Mouse (Mus musculus): ENCODE data around the gene Ggt6. TPM values are rescaled to one million over a fixed set of nuclear protein-coding genes. Genes with fewer than 3 reads are reported as not detected.

Ggt6 gene
- polyA plus RNA-seq, 1 experiment = 0.23 TPM

DNA sequence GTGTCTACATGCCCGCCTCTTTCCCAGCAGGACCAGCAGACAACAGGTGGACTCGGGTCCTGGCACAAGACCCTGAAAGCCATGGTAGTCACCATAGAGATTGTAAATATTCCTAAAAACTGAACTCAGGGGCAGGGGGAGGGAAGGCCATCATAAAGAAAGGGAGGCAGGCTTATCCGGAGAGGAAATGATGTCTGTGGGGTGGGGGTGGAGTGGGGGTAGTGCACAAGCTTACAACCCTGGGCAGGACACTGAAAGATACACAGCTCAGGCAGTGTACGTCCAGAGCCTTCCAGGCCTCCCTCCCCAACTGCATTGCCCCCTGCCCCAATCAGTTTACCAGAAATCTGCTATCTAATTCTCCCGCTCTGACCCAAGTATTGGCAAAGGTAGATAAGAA lies 51.8 kb downstream of the Ggt6 start:
- TF ChIP-seq POLR2A (IDR thresholded peaks at IDR 0.05; ENCODE audit: low read depth, low read length) (no peak), CTCF (IDR thresholded peaks at IDR 0.05; ENCODE audit: extremely low read depth, insufficient read depth, insufficient read length, insufficient replicate concordance) (no peak)
- peaks cover 15% of the 10 kb centered on the region for H3K4me1 ChIP-seq (ENCODE audit: control insufficient read depth, insufficient read depth, insufficient read length)
- H3K36me3 ChIP-seq (ENCODE audit: control insufficient read depth, insufficient read depth, low read length) = no peaks in the 10 kb centered on the region
- H3K4me3 ChIP-seq (ENCODE audit: extremely low read depth, insufficient read depth, insufficient read length) = no peak overlapping the region
- no peak overlapping the region for H3K27ac ChIP-seq (ENCODE audit: insufficient read depth, low read length)
- H3K27me3 ChIP-seq (ENCODE audit: control insufficient read depth, insufficient read depth, low read length) = no peaks in the 10 kb centered on the region; the same call in 1 of the 2 replicates
- 42% methylated on average over 5 of the region's 5 CpGs for WGBS
- DNase-seq (ENCODE audit: low read depth in 1 of 2, low spot score in 2 of 2) = no peak

DNA sequence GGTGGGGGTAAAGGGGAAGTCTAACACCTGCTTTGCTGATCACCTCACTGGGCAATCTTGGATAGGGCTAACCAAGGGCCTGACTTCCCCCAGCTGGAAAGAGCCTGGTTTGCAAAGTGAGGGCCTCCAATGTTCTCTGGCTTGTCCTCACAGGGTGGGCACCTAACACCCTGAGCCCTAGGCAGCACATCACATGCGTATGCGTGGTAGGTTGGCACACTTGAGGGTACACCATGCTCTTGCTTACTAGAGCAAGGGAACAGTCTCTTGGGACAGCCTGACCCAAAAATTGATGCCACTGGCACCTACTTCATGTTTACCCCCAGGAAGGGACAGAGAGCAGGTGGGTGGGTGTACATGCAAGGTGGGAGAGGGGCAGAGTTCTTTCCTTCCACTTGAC lies 52.4 kb downstream of the Ggt6 start:
- Histone ChIP-seq H3K4me1 (ENCODE audit: control insufficient read depth, insufficient read depth, insufficient read length) (peaks cover 15% of the 10 kb centered on the region), H3K27me3 (ENCODE audit: control insufficient read depth, insufficient read depth, low read length) (no peaks in the 10 kb centered on the region; the same call in 1 of the 2 replicates), H3K36me3 (ENCODE audit: control insufficient read depth, insufficient read depth, low read length) (no peaks in the 10 kb centered on the region), H3K27ac (ENCODE audit: insufficient read depth, low read length) (no peak overlapping the region), H3K4me3 (ENCODE audit: extremely low read depth, insufficient read depth, insufficient read length) (no peak overlapping the region)
- DNase-seq (ENCODE audit: low read depth in 1 of 2, low spot score in 2 of 2) = no peak
- 52% methylated on average over 2 of the region's 2 CpGs for WGBS
- TF ChIP-seq POLR2A (IDR thresholded peaks at IDR 0.05; ENCODE audit: low read depth, low read length) = no peak
- no peak for TF ChIP-seq CTCF (IDR thresholded peaks at IDR 0.05; ENCODE audit: extremely low read depth, insufficient read depth, insufficient read length, insufficient replicate concordance)

Other genes starting within 250 kb of the Ggt6 start
- 0.08 and 0.11 TPM in 2 replicates for gene Gm43951, start 228.7 kb upstream of the Ggt6 start, polyA plus RNA-seq (2012; rRNA removed)
- 3.5 and 3.6 TPM in 2 replicates for gene 4933427D14Rik, start 228.1 kb upstream of the Ggt6 start, polyA plus RNA-seq (2012; rRNA removed)
- 15.8 and 19.9 TPM in 2 replicates for gene Txndc17, start 228.0 kb upstream of the Ggt6 start, polyA plus RNA-seq (2012; rRNA removed)
- gene Med31, start 219.9 kb upstream of the Ggt6 start, polyA plus RNA-seq (2012; rRNA removed) = 3.0 and 3.3 TPM in 2 replicates
- not detected in 2 replicates for gene Slc13a5, start 168.3 kb upstream of the Ggt6 start, polyA plus RNA-seq (2012; rRNA removed)
- gene Xaf1, start 133.9 kb upstream of the Ggt6 start, polyA plus RNA-seq (2012; rRNA removed) = 20.7 and 22.3 TPM in 2 replicates
- 0.08 and 0.27 TPM in 2 replicates for gene Fbxo39, start 121.1 kb upstream of the Ggt6 start, polyA plus RNA-seq (2012; rRNA removed)
- gene Tekt1, start 73.1 kb upstream of the Ggt6 start, polyA plus RNA-seq (2012; rRNA removed) = not detected in 2 replicates
- 0.98 and 1.6 TPM in 2 replicates for gene Smtnl2, start 23.8 kb upstream of the Ggt6 start, polyA plus RNA-seq (2012; rRNA removed)
- 48.6 and 48.7 TPM in 2 replicates for gene Mybbp1a, start 5.8 kb downstream of the Ggt6 start, polyA plus RNA-seq (2012; rRNA removed)
- 43.4 and 44.7 TPM in 2 replicates for gene Spns2, start 54.4 kb downstream of the Ggt6 start, polyA plus RNA-seq (2012; rRNA removed)
- 18.8 and 24.6 TPM in 2 replicates for gene Spns3, start 115.0 kb downstream of the Ggt6 start, polyA plus RNA-seq (2012; rRNA removed)
- gene Ube2g1, start 171.8 kb downstream of the Ggt6 start, polyA plus RNA-seq (2012; rRNA removed) = 5.1 and 5.3 TPM in 2 replicates

Data from spleen, adult 2 months (tissue).